Mouse (Mus musculus): ENCODE measurements at regions not wholly inside any gene's neighbourhood (a gene's known extent, or its start where the extent isn't known, plus 50 kb on each side); places are given as distances from the start of the nearest gene placed in this dataset.
A peak's percentile ranks its signal among the peaks of the same experiment; 100 is the strongest.

DNA sequence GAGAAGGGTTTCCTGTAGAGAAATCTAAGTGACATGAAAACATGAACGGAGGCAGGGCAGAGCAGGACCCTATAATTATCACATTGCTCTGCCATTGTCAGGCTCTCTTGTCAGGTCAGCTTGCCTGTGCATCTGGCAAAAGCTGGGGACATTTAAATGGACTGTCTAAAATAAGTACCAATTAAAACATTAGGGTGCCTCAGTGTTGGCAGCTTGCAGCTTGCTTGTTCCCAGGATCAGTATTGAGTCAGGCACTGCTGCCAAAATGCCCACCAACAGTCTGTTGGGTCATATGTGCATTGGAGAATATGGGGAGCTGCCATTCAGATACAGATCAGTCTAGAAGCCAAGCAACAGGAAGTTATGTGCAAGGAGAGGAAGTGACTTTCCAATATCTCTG, 349.5 kb upstream of the B3gat1 start:
- peak; percentile 76 to 81 for DNase-seq

DNA sequence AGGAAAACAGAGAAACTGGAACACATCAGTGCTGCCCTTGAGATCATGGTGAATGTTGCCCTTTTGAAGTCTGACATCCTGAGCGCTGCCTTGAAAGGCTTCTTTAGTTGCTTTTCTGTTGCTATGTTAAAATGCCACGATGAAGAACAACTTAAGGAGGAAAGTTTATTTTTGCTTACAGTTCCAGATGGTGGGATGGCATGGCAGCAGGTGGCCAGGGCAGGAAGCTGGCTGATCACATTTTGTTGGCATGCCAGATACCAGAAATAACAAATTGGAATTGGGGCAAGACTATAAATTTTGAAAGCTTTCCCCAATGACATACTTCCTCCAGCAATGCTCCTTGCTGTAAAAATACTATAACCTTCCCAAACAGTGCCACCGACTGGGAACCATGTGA, 334.9 kb upstream of the B3gat1 start:
- DNase-seq = peak; percentile 9 to 10

GRCm38 (mm10) chr9:26422897-26423823, 310.4 kb upstream of the B3gat1 start:
- DNase-seq = no peak

GRCm38 (mm10) chr9:26435507-26435906, 298.0 kb upstream of the B3gat1 start:
- no peak for DNase-seq

DNA sequence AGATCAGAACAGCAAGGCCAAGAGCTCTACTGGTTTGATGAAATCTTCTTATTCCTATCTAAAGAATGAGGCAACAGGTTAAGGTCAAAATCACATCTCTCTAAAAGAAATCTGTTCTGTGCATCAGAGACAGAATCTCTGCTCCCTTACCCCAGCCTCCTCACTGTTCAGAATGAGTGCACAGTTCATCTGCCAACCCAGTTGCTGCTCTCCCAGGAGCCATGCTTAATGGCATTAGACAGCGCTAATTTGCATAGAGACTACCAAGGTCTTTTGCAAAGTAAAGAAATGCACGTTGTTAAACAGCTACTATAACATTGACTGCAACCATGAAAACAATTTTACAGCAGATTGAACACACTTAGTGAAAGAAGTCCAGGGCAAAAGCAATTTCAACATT, 296.3 kb upstream of the B3gat1 start:
- no peak for DNase-seq

- no peak for DNase-seq
Measured at GRCm38 (mm10) chr9:26453924-26454323, 279.6 kb upstream of the B3gat1 start.

DNA sequence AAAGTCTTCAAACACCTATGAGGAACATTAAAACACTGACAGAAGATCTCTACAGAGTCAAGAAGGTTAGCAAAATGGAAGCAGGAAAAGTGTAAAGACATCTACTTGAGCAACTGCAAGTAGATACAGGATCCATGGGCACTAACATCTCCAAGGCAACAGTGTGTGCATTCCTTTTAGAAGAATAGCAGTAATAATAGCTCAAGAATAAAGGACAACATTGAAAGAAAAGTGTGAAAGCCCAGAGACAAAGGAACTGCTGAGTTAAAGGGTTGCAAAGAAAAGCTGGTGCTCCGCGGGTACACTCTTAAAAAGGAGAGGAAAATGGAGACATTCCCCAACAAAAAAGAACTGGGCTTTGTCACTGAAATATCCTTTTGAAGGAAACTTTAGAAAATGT, 272.4 kb upstream of the B3gat1 start:
- no peak for DNase-seq

GRCm38 (mm10) chr9:26470694-26471392, 262.7 kb upstream of the B3gat1 start:
- no peak for DNase-seq

GRCm38 (mm10) chr9:26476341-26476740, 257.2 kb upstream of the B3gat1 start:
- no peak for DNase-seq

GRCm38 (mm10) chr9:26480881-26481280, 252.6 kb upstream of the B3gat1 start:
- peak in 1 of 2 experiments; percentile 22 for DNase-seq

- DNase-seq = no peak
Measured at GRCm38 (mm10) chr9:26481890-26482289, 251.6 kb upstream of the B3gat1 start.

GRCm38 (mm10) chr9:26493740-26494139, 239.8 kb upstream of the B3gat1 start:
- DNase-seq = no peak

DNA sequence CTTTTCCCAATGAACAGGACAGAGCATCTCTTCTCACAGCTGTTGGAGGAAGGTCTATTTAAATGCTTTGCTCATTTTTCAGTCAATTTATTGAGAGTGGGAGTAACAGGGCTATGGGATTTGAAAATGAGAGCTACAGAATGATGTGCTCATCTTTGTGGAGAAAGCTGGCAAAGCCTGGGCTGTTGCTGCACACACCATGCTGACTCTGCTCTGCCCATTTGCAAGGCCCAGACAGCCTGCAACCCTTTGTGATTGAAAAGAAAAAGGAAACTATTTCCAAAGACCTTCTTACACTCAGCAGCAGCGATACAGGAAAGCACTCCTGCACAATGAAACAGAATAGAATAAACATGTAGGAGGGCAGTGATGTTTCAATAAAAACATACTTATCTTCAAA, 231.5 kb upstream of the B3gat1 start:
- peak in 1 of 2 experiments; percentile 21 for DNase-seq

- DNase-seq = no peak
Measured at GRCm38 (mm10) chr9:26505941-26506340, 227.6 kb upstream of the B3gat1 start.

GRCm38 (mm10) chr9:26518651-26519050, 214.9 kb upstream of the B3gat1 start:
- DNase-seq = no peak

- DNase-seq = peak in 1 of 2 experiments; percentile 3
Measured at GRCm38 (mm10) chr9:26519581-26520501, 213.7 kb upstream of the B3gat1 start.

DNA sequence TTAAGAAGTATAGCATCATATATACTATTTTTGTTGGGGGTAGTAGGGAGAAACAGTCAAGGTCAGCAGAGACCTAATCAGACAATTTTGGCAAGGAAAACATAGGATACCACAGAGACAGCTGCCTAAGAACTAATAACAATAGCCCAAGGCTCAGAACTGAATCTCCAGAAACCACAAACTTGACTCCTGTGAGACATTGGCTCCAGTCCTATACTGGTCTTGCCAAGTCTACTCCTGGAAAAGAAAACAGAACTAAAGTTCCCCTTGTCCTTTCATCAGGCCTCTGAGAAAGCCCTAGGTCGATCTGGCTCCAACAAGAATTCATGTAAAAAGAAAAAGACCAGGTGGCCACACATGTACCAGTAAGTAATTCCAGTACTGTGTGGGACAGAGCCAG, 209.4 kb upstream of the B3gat1 start:
- no peak for DNase-seq

DNA sequence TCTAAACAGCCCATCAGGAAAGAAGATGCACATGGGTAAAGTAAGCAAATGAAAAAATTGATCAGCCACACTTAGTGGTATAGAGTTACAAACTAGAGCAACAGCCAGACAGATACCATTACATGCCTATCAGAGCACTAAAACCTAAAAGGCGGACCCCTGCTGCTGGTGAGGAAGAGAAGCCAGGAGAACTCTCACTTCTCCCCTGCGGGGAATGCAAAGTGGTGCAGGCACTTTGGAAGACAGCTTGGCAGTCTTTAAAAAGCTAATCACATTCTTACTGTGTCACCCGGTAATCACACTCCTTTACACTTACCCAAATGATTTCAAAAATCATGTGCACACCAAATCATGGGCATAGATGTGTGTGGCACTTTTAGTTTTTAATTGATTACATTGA, 204.8 kb upstream of the B3gat1 start:
- DNase-seq = no peak

- DNase-seq = no peak
Measured at GRCm38 (mm10) chr9:26539042-26539441, 194.5 kb upstream of the B3gat1 start.

DNA sequence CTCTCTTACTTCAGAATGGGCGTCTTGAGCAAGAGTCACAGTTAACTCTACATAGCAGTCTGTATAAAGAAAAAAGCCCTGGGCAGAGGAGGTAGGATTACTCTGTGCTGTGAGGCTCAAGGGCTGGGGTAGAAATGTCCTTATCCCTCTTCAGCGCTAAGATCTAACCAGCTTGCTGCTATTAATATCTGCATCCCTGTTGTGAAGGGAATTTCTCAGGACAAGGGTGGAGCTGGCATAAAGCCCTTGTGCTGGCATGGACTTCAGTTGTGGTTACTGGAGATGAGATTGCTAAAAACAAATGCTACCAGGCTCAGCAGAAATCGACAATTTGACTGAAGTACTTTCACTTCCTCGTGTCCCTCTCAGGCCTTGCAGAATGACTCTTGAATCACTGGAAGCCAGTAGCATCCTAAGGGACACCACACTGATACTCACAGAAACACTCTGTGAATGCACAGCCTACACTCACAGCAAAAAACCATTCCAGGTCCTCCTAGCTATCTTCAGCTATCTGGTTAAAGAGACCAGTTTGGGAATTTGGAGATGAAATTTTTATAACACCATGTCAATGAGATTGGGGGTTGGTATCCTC, 185.1 kb upstream of the B3gat1 start:
- DNase-seq = no peak

DNA sequence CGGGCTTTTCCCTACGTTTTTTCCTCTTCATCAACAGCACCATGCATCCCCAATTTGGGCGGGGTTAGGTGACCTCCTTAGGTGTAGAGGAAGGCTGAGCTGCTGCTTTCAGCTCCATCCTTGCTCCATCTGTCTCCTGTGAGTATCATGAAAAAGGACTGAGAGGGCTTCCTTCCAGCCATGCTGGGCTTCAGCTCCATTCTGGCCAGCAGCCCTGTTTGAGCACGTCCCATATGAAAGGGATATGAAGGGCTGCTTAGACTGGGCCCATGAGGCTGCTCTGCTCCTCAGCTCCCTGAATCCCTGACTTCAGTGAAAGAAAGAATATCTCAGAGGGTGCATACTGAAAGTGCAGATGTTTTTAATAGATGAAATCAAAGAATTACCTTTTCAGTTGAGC, 184.4 kb upstream of the B3gat1 start:
- DNase-seq = no peak

GRCm38 (mm10) chr9:26549551-26549950, 184.0 kb upstream of the B3gat1 start:
- no peak for DNase-seq

Measured in layer of hippocampus, postnatal 36 days (tissue).